Mouse (Mus musculus) liver, postnatal 0 days (tissue): Measurements from ENCODE around the gene Fpgs.

ENCODE experiments used
- CTCF ChIP-seq: sonication (generic); IDR thresholded peaks from 2 replicates; pipeline ENCODE4 v1.5.1; 2016; ENCODE audit warnings: antibody characterized with exemption, low read depth
- EP300 ChIP-seq: IDR thresholded peaks from 2 replicates; pipeline ENCODE4 v1.6.1; 2016; ENCODE audit warnings: antibody characterized with exemption, low read depth, mild to moderate bottlenecking

DNA sequence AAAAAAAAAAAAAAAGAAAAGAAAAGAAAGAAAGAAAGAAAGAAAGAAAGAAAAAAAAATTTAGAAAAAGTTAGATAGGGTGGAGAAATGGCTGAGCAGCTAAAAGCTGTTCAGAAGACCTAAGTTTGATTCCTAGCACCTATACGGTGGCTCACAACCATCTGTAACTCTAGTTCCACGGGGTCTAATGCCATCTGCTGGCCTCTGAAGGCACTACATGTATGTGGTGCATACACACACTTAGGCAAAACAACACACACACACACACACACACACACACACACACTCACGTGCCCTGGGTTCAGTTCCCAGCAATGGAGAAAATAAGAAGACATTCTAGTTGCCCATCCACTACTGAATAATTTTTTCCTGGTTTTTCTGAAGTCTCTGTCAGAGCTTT, 27.1 kb downstream of the Fpgs start:
- TF ChIP-seq CTCF (peak; percentile 52), EP300 (no peak)
